Comparison of ENCODE assay signal across 8 mouse cellular contexts in the genomic region with DNA sequence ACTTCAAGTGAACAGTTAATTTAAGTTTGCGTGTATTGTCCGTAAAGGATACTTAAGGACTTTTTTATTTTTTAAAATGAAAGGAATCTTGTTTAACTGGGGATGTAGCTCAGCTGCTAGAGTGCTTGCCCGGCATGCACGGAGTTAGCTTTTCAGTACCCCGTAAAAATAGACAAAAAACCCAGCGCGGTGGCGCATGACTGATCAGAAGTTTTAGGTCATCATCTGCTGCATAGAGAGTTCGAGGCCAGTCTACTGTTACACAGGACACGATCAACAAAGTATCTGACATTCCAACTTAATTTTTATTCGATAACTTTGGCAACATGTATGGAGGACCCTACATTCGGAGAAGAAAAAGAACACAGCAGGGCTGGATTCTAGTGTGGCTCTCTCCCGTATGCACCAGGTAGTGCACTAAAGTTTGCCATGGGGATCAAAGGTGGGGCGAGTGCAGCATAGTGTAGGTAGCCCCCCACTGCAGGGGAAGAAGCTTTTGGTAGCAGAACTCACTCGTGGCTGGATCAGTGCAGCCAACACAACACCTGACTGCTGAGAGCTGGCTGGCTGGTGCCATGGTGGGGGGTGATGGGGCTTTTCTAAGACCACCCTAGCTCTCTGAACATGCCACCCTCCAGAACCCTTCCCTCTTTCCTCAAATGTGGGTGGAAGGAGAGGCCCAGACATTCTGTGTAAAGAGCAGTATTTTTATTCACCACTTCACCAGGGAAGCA. TPM values are rescaled to one million over a fixed set of nuclear protein-coding genes. Genes with fewer than 3 reads are reported as not detected.
A peak's percentile ranks its signal among the peaks of the same experiment; 100 is the strongest.
DNase-seq lines count a peak whose midpoint lies in the region; ATAC-seq and TF ChIP-seq lines count a peak whose summit lies in the region.

No protein-coding gene starts in this region.

- TF ChIP-seq CTCF in lung, adult 2 months (IDR thresholded peaks at IDR 0.05; ENCODE audit: insufficient read depth, low read length) = no peak

- H3K36me3 ChIP-seq in embryonic facial prominence, embryonic 14.5 days (ENCODE audit: control insufficient read depth, insufficient read depth, low read length) = peaks cover 20% of the 10 kb centered on the region
- peaks cover 19% of the 10 kb centered on the region for H3K36me3 ChIP-seq in intestine, embryonic 14.5 days (ENCODE audit: control insufficient read depth, insufficient read depth, low read length)
- peaks cover 30% of the 10 kb centered on the region for H3K36me3 ChIP-seq in midbrain, embryonic 13.5 days

- H3K4me1 ChIP-seq in lung, adult 2 months (ENCODE audit: control insufficient read depth, insufficient read depth, low read length) = peaks cover 6% of the 10 kb centered on the region
- 0 out of 2 replicates have a peak, but pooled peaks cover 7% of the 10 kb centered on the region for H3K4me1 ChIP-seq in embryonic facial prominence, embryonic 14.5 days (ENCODE audit: control insufficient read depth, insufficient read depth, low read length)
- peaks cover 18% of the 10 kb centered on the region for H3K4me1 ChIP-seq in intestine, embryonic 14.5 days (replicated peaks; ENCODE audit: control insufficient read depth, insufficient read depth, low read length)
- H3K4me1 ChIP-seq in midbrain, embryonic 13.5 days (replicated peaks) = peaks cover 36% of the 10 kb centered on the region

- TF ChIP-seq POLR2A in lung, adult 2 months (IDR thresholded peaks at IDR 0.05; ENCODE audit: borderline replicate concordance, extremely low read depth, low read depth, low read length) = no peak

- no peaks in the 10 kb centered on the region for H3K9me3 ChIP-seq in embryonic facial prominence, embryonic 14.5 days (ENCODE audit: control insufficient read depth, low read length)
- no peaks in the 10 kb centered on the region for H3K9me3 ChIP-seq in intestine, embryonic 14.5 days (ENCODE audit: control insufficient read depth, low read length)
- H3K9me3 ChIP-seq in midbrain, embryonic 13.5 days = no peaks in the 10 kb centered on the region

- no peak for DNase-seq in lung, adult 2 months
- DNase-seq in lung, postnatal 14 days = no peak
- DNase-seq in embryonic facial prominence, embryonic 14.5 days (ENCODE audit: low spot score) = no peak
- DNase-seq in intestine, embryonic 14.5 days (ENCODE audit: low spot score) = no peak
- no peak for DNase-seq in layer of hippocampus, adult 9-10 months (ENCODE audit: low spot score)
- no peak for DNase-seq in embryo, embryonic 10 days (ENCODE audit: low spot score)
- no peak for DNase-seq in gastrocnemius, postnatal 25 days

- no peaks in the 10 kb centered on the region for H3K27me3 ChIP-seq in embryonic facial prominence, embryonic 14.5 days (replicated peaks; ENCODE audit: control insufficient read depth, insufficient read depth, low read length)
- H3K27me3 ChIP-seq in intestine, embryonic 14.5 days (replicated peaks; ENCODE audit: control insufficient read depth, insufficient read depth, low read length) = no peaks in the 10 kb centered on the region
- H3K27me3 ChIP-seq in midbrain, embryonic 13.5 days = no peaks in the 10 kb centered on the region

- H3K9ac ChIP-seq in embryonic facial prominence, embryonic 14.5 days (ENCODE audit: low read depth, low read length) = peak overlapping the region; percentile 77
- H3K9ac ChIP-seq in intestine, embryonic 14.5 days (ENCODE audit: low read length) = peak overlapping the region; percentile 71
- peak overlapping the region; percentile 66 for H3K9ac ChIP-seq in midbrain, embryonic 13.5 days (replicated peaks)

- H3K4me3 ChIP-seq in lung, adult 2 months (replicated peaks; ENCODE audit: extremely low read depth, low read depth, low read length) = peak overlapping the region; percentile 96
- H3K4me3 ChIP-seq in embryonic facial prominence, embryonic 14.5 days (ENCODE audit: low read depth, low read length) = peak overlapping the region; percentile 71
- H3K4me3 ChIP-seq in intestine, embryonic 14.5 days (ENCODE audit: low read depth, low read length) = peak overlapping the region; percentile 87
- H3K4me3 ChIP-seq in midbrain, embryonic 13.5 days (replicated peaks) = peak overlapping the region; percentile 60

- WGBS in lung, adult 2 months = 21% methylated on average over 15 of the region's 15 CpGs
- WGBS in embryonic facial prominence, embryonic 14.5 days = 27% methylated on average over 15 of the region's 15 CpGs
- 28% methylated on average over 15 of the region's 15 CpGs for WGBS in intestine, embryonic 14.5 days
- WGBS in midbrain, embryonic 13.5 days = 29% methylated on average over 15 of the region's 15 CpGs

- peak overlapping the region; percentile 69 for H3K4me2 ChIP-seq in embryonic facial prominence, embryonic 14.5 days (ENCODE audit: low read depth, low read length)
- H3K4me2 ChIP-seq in intestine, embryonic 14.5 days (ENCODE audit: low read length) = peak overlapping the region; percentile 88
- peak overlapping the region; percentile 88 for H3K4me2 ChIP-seq in midbrain, embryonic 13.5 days (replicated peaks)

- no peak for ATAC-seq in embryonic facial prominence, embryonic 14.5 days (ENCODE audit: low read depth)
- ATAC-seq in intestine, embryonic 14.5 days (replicated peaks; ENCODE audit: low FRiP score, low TSS enrichment, low read depth) = 0 out of 2 replicates have a peak, but pooled peaks have one; percentile 12
- peak; percentile 26 for ATAC-seq in midbrain, embryonic 13.5 days

- H3K27ac ChIP-seq in embryonic facial prominence, embryonic 14.5 days (replicated peaks; ENCODE audit: low read depth, low read length) = peak overlapping the region; percentile 90
- H3K27ac ChIP-seq in intestine, embryonic 14.5 days (ENCODE audit: low read depth) = peak overlapping the region; percentile 60; the same call in 1 of the 2 replicates
- H3K27ac ChIP-seq in midbrain, embryonic 13.5 days = peak overlapping the region; percentile 70

RNA-seq across cellular contexts. Expression of gene Wdr73, which starts 0.6 kb away (rescaled TPM):
- 9.5 and 14.7 TPM in 2 replicates for polyA plus RNA-seq in lung, adult 2 months (2012; rRNA removed)
- 20.9 and 25.8 TPM in 2 replicates for polyA plus RNA-seq in embryonic facial prominence, embryonic 14.5 days (2014; fragmentation: Nextera tagmentation; extraction: Ambion mirVana)
- 34.4 and 37.9 TPM in 2 replicates for polyA plus RNA-seq in intestine, embryonic 14.5 days (2014; fragmentation: Nextera tagmentation; extraction: Ambion mirVana)
- polyA plus RNA-seq in midbrain, embryonic 13.5 days (2015; fragmentation: Nextera tagmentation; extraction: Ambion mirVana) = 41.2 and 44.3 TPM in 2 replicates
- 1 to 10 TPM; 3.1 to 4.2 TPM for total RNA-seq in gastrocnemius, postnatal 25 days (2021)

RNA-seq across cellular contexts. Expression of gene Nmb, which starts 3.2 kb away (rescaled TPM):
- 2.6 and 4.1 TPM in 2 replicates for polyA plus RNA-seq in lung, adult 2 months (2012; rRNA removed)
- 7.7 and 9.0 TPM in 2 replicates for polyA plus RNA-seq in embryonic facial prominence, embryonic 14.5 days (2014; fragmentation: Nextera tagmentation; extraction: Ambion mirVana)
- 7.1 and 7.4 TPM in 2 replicates for polyA plus RNA-seq in intestine, embryonic 14.5 days (2014; fragmentation: Nextera tagmentation; extraction: Ambion mirVana)
- polyA plus RNA-seq in midbrain, embryonic 13.5 days (2015; fragmentation: Nextera tagmentation; extraction: Ambion mirVana) = 6.3 and 6.6 TPM in 2 replicates
- total RNA-seq in gastrocnemius, postnatal 25 days (2021) = 1 to 10 TPM; 2.2 to 2.7 TPM

RNA-seq across cellular contexts. Expression of gene Zscan2, which starts 41.0 kb away (rescaled TPM):
- 5.5 and 6.2 TPM in 2 replicates for polyA plus RNA-seq in lung, adult 2 months (2012; rRNA removed)
- polyA plus RNA-seq in embryonic facial prominence, embryonic 14.5 days (2014; fragmentation: Nextera tagmentation; extraction: Ambion mirVana) = 1.8 and 2.1 TPM in 2 replicates
- 2.4 and 3.3 TPM in 2 replicates for polyA plus RNA-seq in intestine, embryonic 14.5 days (2014; fragmentation: Nextera tagmentation; extraction: Ambion mirVana)
- 6.1 and 6.6 TPM in 2 replicates for polyA plus RNA-seq in midbrain, embryonic 13.5 days (2015; fragmentation: Nextera tagmentation; extraction: Ambion mirVana)
- 1 to 10 TPM; 1.5 to 1.6 TPM for total RNA-seq in gastrocnemius, postnatal 25 days (2021)

RNA-seq across cellular contexts. Expression of gene Sec11a, which starts 45.9 kb away (rescaled TPM):
- polyA plus RNA-seq in lung, adult 2 months (2012; rRNA removed) = 42.3 and 52.7 TPM in 2 replicates
- polyA plus RNA-seq in embryonic facial prominence, embryonic 14.5 days (2014; fragmentation: Nextera tagmentation; extraction: Ambion mirVana) = 194 and 218 TPM in 2 replicates
- 218 and 221 TPM in 2 replicates for polyA plus RNA-seq in intestine, embryonic 14.5 days (2014; fragmentation: Nextera tagmentation; extraction: Ambion mirVana)
- 162 and 181 TPM in 2 replicates for polyA plus RNA-seq in midbrain, embryonic 13.5 days (2015; fragmentation: Nextera tagmentation; extraction: Ambion mirVana)
- 10 to 100 TPM; 25.4 to 29.9 TPM for total RNA-seq in gastrocnemius, postnatal 25 days (2021)
